Mouse (Mus musculus): ENCODE measurements at regions not wholly inside any gene's neighbourhood (a gene's known extent, or its start where the extent isn't known, plus 50 kb on each side); places are given as distances from the start of the nearest gene placed in this dataset.
"Not testable (repeated sequence)": the region's sequence is repeated elsewhere in the genome, so short reads cannot be mapped to it uniquely, and the experiment has no call there.

DNA sequence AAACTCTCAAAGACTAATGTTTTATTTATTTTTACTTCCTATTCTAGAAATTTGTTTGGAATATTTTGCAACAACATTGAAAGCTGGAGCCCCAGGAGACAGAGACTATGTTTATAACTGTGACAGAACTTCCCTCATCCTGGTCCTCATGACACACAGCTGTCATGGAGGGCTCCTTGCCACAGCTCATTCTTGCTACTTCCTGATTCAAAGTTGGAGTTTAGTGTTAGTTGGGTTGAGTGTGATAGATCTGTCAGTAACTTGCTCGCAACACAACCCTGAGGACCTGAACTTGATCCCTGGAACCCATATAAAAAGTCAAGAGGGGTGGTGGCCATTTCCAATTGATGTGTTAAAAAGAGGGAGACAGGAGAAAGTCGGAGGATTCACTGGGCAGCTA is 328.3 kb upstream of the Nox3 start:
- in situ Hi-C loops (cut with MboI, MseI), result no loop called here

DNA sequence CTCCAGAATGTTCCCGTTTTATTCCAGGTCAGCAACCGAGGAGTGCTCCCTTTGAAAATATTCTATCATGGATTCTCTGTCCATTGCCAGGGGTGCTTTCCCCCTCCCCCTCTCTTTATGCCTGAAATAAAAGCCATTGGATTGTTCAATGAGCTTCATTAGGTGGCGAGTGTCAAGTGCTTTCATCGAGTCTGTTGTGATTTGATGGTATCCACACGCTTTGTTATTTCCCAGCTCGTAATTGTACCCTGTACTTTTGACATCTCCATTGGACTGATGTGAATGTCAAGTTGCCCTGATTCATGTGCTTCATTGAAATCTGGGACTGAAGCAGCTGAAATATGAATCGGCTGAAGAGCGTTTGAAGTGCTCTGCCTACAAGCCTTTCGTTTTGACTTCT is 333.1 kb upstream of the Nox3 start:
- in situ Hi-C loops (cut with MboI, MseI), result no loop called here

DNA sequence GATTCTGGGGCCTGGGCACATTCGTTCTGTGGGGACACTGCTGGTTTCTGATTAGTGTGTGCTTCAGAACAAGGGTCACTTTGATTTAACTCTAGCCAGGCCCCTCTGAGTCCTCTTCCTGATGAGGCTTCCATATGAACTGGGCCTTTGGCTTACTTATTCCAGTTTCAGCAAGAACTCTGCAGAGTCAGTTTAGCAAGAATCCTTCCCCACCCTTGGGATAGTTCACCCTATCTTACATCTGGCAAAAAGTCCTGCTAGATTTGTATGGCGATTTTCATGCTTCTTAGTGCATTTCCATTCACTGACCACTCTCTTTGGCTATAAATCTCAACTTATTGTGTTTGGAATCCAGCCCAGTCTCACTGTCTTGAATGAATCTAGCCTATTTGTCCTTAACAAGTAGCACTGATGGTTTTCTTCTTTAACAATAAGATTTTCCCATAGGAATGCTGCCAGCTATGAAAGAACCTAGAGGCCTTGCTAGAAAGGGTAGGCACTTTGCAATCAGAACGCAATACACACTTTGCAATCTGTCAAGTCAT is 338.8 kb upstream of the Nox3 start:
- in situ Hi-C loops (cut with MboI, MseI), result no loop called here

DNA sequence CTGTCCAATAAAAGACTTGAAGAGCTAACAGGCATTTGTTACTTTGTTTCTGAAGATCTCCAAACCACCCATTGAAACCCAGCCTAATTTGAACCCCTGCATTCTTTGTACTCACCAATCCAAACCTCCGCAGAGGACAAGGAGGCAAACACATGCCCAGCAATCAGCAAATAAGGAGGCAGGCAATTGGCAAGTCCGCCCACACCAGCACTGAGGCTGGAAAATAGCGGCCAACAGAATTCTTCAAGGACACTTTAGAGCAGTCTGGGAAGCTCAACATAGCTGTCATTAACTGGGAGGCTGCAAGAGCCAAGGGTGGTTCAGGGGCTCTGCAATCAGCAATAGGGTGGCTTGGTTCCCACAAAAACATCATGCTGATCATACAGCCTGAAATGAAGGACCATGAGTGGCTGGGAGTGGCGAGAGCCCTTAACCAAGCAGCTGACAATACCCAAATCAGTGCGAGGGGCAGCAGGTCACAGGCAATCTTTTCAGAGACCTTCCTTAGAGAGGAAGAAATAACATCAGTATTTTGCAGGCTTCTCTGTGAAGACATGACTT is 344.1 kb upstream of the Nox3 start:
- in situ Hi-C loops (cut with MboI, MseI), result no loop called here

DNA sequence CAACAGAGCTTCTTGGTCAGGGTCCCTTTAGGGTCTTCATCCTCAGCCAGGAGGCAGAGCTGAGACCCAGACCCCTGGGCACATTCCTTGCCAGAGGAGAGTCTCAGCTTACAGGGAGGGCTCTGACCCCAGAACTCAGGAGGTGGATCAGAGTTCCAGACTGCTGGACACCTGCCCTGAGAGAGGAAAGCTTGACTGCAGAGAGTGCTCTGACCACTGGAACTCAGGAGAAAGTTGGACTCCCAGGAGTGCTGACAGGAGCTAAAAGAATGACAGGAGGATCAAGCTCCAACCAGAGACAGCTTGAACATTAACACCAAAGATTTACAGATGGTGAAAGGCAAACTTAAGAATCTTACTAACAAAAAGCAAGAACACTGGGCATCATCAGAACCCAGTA is 364.1 kb upstream of the Nox3 start:
- in situ Hi-C loops (cut with MboI, MseI), result not testable (repeated sequence)

DNA sequence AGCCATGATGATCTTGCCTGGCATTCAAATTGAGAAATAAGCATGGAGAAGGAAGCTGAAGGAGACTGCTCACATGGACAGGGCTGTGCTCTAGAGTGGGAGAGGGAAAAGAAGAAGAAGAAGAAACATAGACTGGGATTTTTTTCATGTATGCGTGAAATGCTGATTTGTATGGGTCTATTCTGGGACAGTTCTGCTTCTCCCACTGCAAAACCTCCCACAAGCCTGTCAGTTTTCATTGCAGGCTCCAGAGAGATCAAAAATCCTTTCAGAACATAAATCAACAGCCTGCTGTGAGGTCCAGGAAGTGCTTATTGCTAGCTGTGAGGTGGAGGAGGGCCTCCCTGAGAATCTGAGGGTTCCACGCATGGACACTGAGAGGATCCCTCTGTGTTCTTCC is 377.3 kb upstream of the Nox3 start:
- in situ Hi-C loops (cut with MboI, MseI), result no loop called here

DNA sequence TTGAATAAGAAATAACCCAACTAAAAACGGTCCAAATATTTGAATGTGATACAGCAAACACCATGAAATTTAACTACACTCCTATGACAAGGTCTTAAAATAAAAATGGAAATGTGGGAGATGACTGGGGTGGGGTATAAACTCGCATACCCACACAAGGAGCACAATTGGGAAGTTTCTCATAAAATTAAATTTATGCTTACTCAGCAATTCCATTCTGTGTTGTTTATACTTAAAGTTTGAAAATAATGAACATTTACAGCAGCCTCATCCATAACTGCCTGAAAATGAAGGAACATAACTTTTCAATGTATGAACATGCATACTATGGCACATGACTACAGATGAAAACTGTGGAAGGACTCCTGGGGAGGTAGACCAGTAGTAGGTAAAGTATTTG is 384.5 kb upstream of the Nox3 start:
- in situ Hi-C loops (cut with MboI, MseI), result no loop called here

DNA sequence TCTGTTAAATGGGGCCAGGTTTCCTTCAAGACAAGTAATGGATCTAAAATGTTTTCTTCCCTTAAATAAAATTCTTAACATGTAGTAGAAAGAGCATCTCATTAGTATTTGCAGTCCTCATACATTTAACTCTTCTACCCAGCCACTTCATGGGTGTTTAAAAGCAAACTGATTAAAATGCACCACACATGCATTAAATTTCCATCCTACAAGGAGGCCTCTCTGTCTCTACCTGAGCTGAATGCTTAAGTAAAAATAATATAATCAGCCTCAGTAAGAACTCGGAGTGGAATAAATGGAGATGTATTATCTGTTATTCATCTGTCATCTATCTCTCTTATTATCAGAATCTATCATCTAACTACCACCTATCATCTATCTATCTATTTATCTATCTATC is 398.6 kb upstream of the Nox3 start:
- in situ Hi-C loops (cut with MboI, MseI), result no loop called here

DNA sequence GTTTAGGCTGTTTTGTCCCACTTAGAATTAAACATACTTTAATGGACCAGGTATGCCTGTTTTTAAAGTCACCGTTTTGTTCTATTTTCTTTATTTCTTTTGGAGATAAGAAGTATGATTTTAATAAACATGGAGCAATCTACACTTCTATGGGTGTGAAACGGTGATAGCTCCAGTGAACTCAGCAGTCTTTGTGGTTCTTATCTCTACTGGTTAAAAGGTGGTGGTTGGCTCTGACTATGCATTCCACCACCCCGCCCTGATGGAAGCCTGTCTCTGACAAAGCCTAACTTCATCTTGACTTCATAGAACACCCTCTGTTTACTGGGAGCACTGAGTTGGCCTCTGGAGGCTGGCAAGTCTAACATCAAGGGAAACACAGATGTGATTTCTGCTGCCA is 407.3 kb upstream of the Nox3 start:
- in situ Hi-C loops (cut with MboI, MseI), result no loop called here

DNA sequence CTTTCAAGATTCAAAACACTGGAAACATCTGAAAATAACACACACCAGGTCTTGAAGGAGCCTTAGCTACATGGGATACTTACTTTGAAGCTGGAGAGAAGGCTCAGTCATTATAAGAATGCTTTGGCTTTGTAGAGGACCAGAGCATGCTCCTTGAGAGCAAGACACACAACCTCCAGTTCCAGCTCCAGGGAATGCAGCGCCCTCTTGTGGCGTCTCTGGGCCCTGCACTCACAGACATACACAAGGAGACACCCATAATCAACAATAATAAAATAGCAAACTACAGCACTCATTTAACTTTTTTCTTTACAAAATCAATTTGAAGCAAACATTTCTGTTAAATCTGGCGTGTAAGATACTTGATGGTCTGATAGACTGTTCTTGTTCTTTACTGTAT is 413.2 kb upstream of the Nox3 start:
- in situ Hi-C loops (cut with MboI, MseI), result no loop called here

DNA sequence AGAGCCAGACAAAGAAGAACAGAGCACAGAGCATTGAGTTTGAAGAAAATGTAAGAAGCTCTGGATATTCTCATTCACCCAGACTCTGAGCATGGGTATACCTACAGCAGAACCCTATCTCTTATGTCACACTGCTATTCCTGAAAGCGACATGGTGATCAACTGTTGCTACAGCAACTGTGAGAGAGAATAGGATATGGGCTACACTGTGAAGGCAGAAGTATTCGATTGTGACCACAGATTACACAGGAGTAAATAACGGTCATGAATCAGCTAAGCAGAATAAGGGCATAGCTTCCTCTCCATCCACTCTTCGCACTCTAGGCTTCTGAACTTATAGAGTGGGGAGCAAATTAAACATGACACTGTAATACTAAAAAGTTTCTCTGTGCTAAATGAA is 417.0 kb upstream of the Nox3 start:
- in situ Hi-C loops (cut with MboI, MseI), result no loop called here

DNA sequence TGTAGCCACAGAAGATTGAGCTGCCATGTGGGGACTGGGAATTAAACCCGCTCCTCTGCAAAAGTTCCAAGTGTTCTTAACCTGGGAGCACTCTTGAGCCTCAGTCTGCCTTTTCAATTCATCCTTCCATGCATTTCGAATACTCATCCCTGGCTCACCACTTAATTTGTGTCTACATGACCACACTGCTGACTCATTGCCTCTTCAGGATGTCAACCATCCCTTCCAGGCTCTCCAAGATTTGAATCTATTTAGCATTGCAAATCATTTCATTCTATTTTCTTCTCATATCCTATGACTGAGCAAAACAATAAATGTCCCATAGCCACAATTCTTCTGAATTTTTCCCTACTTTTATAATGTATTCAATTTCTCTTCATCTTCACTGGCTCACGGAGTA is 420.4 kb upstream of the Nox3 start:
- in situ Hi-C loops (cut with MboI, MseI), result no loop called here

DNA sequence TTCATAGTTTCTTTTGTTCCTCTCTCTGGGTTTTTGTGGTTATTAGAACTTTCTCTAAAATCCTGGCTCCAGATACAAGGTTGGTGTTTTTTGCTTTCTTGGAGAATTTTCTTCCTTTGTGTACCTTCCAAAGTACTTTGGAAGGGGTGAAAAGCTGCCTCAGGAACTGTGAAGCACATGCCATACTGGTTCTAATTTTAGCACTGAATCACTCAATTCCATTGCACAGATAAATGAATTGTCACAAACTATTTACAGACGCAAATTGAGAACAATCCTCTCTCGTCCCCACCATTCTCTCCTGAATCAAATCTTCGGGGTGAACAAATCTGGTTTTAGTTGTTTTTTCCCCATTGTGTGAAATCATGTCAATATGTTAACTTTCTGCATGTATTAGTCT is 437.6 kb upstream of the Nox3 start:
- in situ Hi-C loops (cut with MboI, MseI), result loop anchor here (10.0 kb wide), 1 partner anchor 931 kb away; no protein-coding TSS in a partner anchor

DNA sequence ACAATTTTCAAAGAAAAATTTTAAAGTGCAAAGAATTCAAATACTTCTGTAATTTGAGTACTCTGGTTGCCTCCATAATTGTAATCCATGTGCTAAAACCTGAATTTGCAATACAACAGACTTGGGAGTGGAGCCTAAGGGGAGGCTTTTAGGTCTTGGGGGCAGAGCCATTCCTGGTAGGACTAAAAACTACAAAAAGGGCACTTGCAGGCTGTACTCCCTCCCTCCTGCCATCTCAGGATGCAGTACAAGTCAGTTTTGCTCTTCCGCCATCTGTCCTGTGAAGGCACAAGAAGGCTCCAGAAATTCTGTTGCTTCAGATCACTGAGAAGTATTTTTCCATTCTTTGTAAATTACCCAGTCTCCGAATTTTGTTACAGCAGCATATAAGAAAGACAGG is 467.4 kb upstream of the Nox3 start:
- in situ Hi-C loops (cut with MboI, MseI), result no loop called here

DNA sequence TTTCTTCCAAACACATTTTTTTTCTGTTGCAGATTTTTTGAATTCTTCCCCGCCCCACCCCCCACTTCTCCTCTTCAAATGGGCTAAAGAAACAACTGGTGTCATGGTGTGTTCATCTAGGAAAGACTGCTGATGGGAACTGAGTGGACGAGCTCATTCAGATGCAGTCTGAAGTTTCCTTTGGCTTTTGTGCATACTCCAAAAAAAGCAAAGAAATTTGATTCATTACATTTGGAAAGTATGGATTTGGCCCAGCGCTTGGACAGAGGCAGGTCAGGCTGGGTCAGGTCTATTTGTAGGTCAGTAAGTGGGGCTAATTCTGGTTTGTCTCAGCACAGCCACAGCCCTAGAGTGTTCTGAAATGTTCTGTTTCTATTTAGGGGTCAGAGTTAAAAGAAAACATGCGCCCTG is 477.9 kb upstream of the Nox3 start:
- in situ Hi-C loops (cut with MboI, MseI), result no loop called here

DNA sequence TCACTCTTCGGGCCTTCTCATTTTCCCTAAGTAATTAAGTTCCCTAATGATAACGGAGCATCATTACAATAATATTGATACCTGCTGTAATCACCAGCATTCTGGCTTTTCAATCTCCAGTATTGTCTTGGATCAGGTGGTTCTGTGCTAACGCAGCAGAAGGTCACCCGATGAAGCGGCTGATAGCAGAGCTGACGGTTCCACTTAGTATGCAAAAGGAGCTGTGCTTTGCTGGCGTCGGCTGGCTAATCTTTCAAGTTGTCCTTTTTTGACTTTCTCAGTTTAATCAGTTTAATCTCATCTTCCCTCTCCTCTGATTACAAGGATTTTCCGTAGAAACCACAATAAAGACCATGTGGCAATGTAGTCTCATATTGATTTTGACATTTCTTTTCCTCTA is 478.9 kb upstream of the Nox3 start:
- in situ Hi-C loops (cut with MboI, MseI), result no loop called here

DNA sequence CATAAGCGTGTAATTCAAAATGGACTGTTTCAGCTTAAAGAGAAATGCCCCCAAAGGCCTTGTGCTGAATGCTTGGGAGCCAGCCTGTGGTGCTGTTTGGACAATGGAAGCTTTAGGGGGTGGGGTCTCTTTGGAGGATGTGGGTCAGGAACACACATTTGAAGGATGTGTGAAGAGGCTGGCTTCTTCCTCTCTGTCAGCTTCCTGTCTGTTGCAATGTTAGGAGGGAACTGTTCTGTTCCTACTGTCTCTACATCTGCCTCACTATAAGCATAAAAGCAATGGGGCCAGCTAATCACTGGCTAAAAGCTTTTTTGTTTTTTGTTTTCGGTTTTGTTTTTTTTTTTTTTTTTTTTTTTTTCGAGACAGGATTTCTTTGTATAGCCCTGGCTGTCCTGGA is 480.5 kb upstream of the Nox3 start:
- in situ Hi-C loops (cut with MboI, MseI), result no loop called here

DNA sequence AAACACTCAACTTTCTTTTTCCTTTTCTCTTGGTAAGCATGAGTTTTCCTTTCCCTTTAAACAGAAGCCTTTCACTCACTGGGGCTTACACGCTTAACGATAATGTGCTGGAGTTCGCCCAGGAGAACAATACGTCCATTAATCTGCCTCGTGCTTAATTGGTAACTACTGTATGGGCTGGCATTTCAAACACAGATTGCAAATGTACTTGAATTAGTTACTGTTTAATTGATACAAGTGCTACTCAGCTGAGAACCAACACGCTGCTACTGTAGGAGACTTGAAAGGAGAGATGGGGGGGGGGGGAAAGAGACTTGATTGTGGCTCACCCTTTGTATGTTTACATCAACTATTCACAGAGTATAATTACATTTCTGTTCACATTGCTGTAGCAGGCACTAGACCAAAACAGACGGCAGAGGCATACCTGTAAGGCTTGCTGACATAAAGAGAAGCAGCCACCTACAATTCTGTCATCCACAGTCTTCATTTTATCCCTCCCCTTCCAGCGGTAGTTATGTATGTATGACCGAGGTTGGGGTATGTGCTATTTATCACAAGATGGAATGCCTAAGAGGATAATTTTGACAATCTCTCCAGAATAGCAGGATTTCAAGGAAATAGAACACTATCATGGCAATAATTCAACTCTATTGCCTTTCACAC is 481.6 kb upstream of the Nox3 start:
- in situ Hi-C loops (cut with MboI, MseI), result no loop called here

DNA sequence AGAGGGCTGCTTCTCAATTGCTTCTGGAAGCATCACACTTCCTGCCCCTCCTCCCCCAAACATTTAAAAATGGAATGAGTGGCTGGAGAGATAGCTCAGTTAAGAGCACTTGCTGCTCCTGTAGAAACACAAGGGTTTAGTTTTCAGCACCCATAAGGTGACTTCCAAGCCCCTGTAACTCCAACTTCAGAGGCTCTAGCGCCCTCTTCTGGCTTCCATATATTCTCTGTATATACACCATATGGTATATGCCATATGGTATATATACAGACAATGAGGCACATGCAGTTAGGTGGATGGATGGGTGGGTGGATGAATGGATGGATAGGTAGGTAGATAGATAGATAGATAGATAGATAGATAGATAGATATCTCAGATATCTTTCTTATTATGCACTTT is 483.2 kb upstream of the Nox3 start:
- in situ Hi-C loops (cut with MboI, MseI), result no loop called here

DNA sequence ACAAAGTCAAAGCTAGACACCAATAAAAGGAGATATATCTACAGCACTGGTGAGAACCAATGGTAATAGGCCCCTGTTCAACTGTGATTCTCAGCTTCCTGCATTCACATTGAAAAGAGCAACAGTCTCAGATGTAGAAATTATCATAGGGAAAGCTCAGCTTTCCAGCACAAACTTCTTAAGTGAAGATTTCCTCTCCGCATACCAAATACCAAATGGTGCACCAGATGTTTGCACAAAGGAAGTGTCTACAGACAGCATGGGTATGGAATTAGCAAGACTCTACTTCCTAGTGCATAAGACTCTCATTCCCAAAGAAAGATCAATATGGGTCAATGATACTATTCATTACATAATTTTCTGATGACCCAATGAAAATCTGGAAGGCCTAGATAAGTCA is 486.0 kb upstream of the Nox3 start:
- in situ Hi-C loops (cut with MboI, MseI), result no loop called here

DNA sequence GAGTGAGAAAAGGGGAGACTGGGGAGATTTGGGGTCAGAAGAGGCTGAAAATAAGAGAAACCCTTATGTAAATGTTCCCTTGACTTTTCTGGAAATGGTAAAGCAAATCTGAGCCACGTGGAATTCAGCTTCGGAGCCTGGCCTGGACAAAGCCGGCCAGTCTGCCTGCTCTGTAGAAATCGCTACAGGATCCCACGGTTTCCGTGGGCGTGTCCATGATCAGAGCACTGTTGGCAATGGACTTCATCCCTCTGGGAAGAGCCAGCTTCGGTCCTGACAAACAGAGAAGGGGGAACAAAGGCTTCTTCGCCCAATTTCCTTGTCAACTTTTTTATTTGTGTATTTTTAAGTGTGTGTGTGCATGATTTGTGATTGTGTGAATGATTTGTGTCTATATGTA is 490.7 kb upstream of the Nox3 start:
- in situ Hi-C loops (cut with MboI, MseI), result no loop called here

DNA sequence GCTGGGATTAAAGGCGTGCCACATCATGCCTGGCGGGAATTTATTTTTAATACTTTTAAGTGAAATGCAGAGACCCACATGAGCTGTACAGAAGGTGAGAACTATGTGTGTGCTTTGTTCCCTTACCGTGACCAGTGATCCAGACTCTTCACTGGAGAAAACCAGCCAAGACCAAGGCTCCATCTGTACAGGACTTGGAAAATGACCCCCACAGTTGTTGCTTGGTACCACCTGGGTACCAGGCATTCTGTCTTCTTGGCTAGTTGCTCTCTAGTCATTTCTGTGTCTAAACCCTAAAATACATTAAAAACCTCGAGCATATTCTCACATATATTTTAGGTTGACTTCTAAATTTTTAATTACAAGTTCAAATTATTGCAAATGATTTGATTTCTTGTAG is 491.5 kb upstream of the Nox3 start:
- in situ Hi-C loops (cut with MboI, MseI), result no loop called here

DNA sequence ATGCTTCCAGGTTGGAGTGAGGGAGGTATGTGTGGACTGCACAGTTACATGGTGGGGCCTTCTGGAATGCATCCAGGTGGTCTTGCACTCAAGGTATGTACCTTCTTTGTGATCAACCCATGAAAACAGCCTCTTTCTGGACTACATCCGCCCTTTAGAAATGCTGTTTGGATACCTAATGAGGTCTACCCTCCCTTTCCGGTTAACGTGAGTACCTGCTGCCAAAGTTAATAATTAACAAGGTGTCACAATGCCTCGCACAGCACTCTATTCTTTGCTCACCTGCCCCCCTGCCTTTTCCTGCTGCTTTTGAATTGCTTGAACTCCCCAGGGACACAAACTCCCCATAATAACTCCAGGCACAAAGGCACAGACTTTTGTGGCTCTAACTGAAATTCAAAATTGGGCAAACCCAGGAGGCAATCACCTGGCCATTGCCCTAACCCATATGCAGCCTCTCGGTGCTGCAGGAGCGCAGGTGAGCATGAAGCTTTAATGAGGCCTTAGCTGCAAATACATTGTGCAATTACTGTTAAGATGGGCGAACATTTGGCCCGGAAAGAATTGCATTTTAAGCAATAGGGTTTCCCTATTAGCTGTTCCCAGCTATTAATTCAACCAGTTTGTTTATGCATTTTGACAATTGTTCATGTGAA is 500.9 kb upstream of the Nox3 start:
- in situ Hi-C loops (cut with MboI, MseI), result no loop called here

All from T-helper 2 cell (primary cell).